Mouse (Mus musculus): Measurements from ENCODE around the gene Tcp11. TPM values are rescaled to one million over a fixed set of nuclear protein-coding genes. Genes with fewer than 3 reads are reported as not detected.

Gene Tcp11
- total and polyA plus RNA-seq, 2 experiments from 2014 or later = 0.15 TPM; not detected in 1

DNA sequence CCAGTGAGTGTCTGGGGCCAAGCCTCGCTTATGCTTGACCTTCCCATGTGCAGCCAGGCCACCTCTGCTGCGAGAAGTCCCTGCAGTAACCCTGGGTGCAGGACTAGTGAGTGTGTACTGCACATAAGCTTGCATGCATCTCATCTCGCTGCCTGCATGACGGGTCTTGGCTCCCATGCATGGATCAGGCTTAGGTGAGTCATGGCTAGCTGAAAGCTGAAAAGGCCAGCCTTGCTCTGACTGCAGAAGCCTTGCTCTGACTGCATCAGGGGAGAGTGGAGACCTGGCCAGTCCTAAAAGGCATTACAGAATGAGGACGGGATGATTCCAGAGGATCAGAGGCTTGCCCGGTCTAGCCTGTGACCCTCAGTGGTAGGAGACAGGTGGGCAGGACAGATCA is 53.2 kb downstream of the Tcp11 start:
- H3K9me3 ChIP-seq (replicated peaks; ENCODE audit: control insufficient read depth, low read length) = no peaks in the 10 kb centered on the region
- H3K4me2 ChIP-seq (ENCODE audit: low read depth, low read length) = no peak overlapping the region
- H3K27me3 ChIP-seq (ENCODE audit: control insufficient read depth, insufficient read depth, low read length) = no peaks in the 10 kb centered on the region
- WGBS = 88% methylated on average over 6 of the region's 6 CpGs
- no peak overlapping the region for H3K27ac ChIP-seq (ENCODE audit: low read depth)
- ATAC-seq (ENCODE audit: insufficient read depth, low read depth) (no peak), DNase-seq (ENCODE audit: low spot score) (no peak)
- H3K36me3 ChIP-seq (replicated peaks; ENCODE audit: control insufficient read depth, insufficient read depth, low read length) = no peaks in the 10 kb centered on the region
- no peak overlapping the region for H3K9ac ChIP-seq (replicated peaks; ENCODE audit: low read depth, low read length)
- H3K4me3 ChIP-seq (ENCODE audit: low read depth, low read length) = no peak overlapping the region
- H3K4me1 ChIP-seq (ENCODE audit: control insufficient read depth, insufficient read depth) = peaks cover 32% of the 10 kb centered on the region
- TF ChIP-seq EP300 (IDR thresholded peaks at IDR 0.05; ENCODE audit: low read depth) (no peak), CTCF (IDR thresholded peaks at IDR 0.05; ENCODE audit: low read depth) (no peak)

DNA sequence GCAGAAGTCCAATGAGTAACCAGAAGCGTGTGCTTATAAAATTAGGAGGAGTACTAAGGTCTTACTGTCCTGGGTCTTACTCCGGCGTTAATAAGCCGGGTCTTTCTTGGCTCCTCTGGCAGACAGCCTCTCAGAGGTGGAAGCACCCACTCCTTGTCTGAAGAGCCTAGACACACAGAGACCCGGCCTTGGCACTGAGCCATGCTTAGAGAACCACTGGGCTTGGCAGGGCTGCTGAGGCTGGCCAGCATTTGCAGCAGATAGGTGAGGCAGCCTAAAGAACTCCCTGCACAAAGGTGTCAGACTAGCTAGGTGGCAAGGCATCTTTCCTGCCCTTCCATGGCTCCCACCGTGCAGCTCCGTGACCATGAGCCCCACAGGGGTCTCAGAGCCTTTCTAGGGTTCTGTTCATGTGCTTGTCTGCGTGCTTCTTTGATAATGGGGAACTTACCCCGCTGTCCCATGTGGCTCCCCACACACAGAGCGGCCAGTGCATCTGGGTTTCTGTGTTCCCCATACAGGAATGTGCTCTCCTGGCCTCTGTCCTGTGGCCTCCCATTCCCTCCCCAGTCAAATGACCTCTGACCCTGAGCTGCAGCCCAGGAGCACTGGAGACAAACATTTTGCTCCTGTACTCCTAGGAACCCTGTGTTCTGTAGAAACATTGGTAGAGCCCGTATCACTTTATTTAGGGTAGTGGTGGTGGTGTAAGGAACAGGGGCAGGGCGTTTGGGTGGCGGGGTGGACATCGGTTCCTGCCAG is 54.1 kb downstream of the Tcp11 start:
- DNase-seq (ENCODE audit: low spot score) = no peak
- H3K9me3 ChIP-seq (replicated peaks; ENCODE audit: control insufficient read depth, low read length) = no peaks in the 10 kb centered on the region
- 56% methylated on average over 14 of the region's 14 CpGs for WGBS
- H3K9ac ChIP-seq (replicated peaks; ENCODE audit: low read depth, low read length) = no peak overlapping the region
- H3K27me3 ChIP-seq (ENCODE audit: control insufficient read depth, insufficient read depth, low read length) = no peaks in the 10 kb centered on the region
- H3K36me3 ChIP-seq (replicated peaks; ENCODE audit: control insufficient read depth, insufficient read depth, low read length) = no peaks in the 10 kb centered on the region
- TF ChIP-seq CTCF (IDR thresholded peaks at IDR 0.05; ENCODE audit: low read depth) (no peak), EP300 (IDR thresholded peaks at IDR 0.05; ENCODE audit: low read depth) (no peak)
- H3K4me1 ChIP-seq (ENCODE audit: control insufficient read depth, insufficient read depth) = peaks cover 38% of the 10 kb centered on the region
- H3K4me2 ChIP-seq (ENCODE audit: low read depth, low read length) = no peak overlapping the region
- no peak overlapping the region for H3K4me3 ChIP-seq (ENCODE audit: low read depth, low read length)
- peak overlapping the region; percentile 64 for H3K27ac ChIP-seq (ENCODE audit: low read depth)
- 0 out of 2 replicates have a peak, but pooled peaks have one; percentile 14 for ATAC-seq (ENCODE audit: insufficient read depth, low read depth)

- 27% methylated on average over 5 of the region's 5 CpGs for WGBS
- H3K27ac ChIP-seq (ENCODE audit: low read depth) = peak overlapping the region; percentile 64
- no peak for TF ChIP-seq CTCF (IDR thresholded peaks at IDR 0.05; ENCODE audit: low read depth)
- no peak for TF ChIP-seq EP300 (IDR thresholded peaks at IDR 0.05; ENCODE audit: low read depth)
- H3K27me3 ChIP-seq (ENCODE audit: control insufficient read depth, insufficient read depth, low read length) = no peaks in the 10 kb centered on the region
- ATAC-seq (ENCODE audit: insufficient read depth, low read depth) (peak; percentile 28; the same call in 1 of the 2 replicates), DNase-seq (ENCODE audit: low spot score) (no peak)
- peaks cover 45% of the 10 kb centered on the region for H3K4me1 ChIP-seq (ENCODE audit: control insufficient read depth, insufficient read depth)
- H3K4me3 ChIP-seq (ENCODE audit: low read depth, low read length) = no peak overlapping the region
- H3K4me2 ChIP-seq (ENCODE audit: low read depth, low read length) = no peak overlapping the region
- no peak overlapping the region for H3K9ac ChIP-seq (replicated peaks; ENCODE audit: low read depth, low read length)
- no peaks in the 10 kb centered on the region for H3K9me3 ChIP-seq (replicated peaks; ENCODE audit: control insufficient read depth, low read length)
- H3K36me3 ChIP-seq (replicated peaks; ENCODE audit: control insufficient read depth, insufficient read depth, low read length) = no peaks in the 10 kb centered on the region
Observed at GRCm38 (mm10) chr17:28025541-28025961, 54.9 kb downstream of the Tcp11 start.

DNA sequence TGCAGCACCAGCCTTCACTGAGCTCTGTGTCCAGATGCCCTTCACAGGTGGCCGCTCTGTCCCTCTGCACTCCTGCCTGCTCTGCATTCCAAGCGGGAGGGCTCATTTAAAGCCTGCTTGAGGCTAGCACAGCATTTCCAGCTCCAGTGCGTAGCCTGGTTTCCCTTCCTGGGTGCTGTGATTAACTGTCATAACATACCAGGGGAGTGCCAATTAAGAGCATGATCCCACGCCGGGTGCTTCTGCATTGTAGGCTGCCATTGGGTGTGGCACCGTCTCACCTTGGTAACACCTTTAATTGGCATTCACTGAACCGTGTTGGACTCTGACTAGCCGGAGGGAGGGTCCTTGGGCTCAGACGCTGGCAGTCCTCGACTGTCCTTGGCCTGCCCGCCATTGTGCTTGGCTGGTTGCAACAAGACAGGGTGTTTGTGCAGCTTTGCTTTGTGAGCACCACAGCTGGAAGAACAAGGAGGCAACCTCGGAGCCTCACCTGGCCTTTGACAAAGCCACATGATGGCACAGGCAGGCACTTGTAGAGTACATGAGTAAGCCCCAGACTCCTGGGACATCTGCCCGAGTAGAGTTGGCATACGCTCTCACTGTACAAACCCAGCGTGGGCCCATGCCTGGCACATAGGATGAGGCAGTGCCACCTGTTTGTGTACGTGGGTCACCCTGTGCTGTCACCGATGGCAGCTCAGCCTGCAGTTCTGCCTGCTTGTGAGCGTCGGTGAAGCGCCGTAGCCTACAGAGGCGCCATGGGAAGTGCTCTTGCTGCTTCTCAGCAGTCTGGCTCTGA is 57.4 kb downstream of the Tcp11 start:
- no peak; the same call in 1 of the 2 replicates for ATAC-seq (ENCODE audit: insufficient read depth, low read depth)
- no peak for DNase-seq (ENCODE audit: low spot score)
- Histone ChIP-seq H3K4me2 (ENCODE audit: low read depth, low read length) (no peak overlapping the region), H3K27me3 (ENCODE audit: control insufficient read depth, insufficient read depth, low read length) (no peaks in the 10 kb centered on the region), H3K4me3 (ENCODE audit: low read depth, low read length) (no peak overlapping the region), H3K27ac (ENCODE audit: low read depth) (0 out of 2 replicates have a peak overlapping the region, but pooled peaks have one; percentile 58), H3K36me3 (replicated peaks; ENCODE audit: control insufficient read depth, insufficient read depth, low read length) (no peaks in the 10 kb centered on the region), H3K9ac (replicated peaks; ENCODE audit: low read depth, low read length) (no peak overlapping the region), H3K4me1 (ENCODE audit: control insufficient read depth, insufficient read depth) (peaks cover 65% of the 10 kb centered on the region), H3K9me3 (replicated peaks; ENCODE audit: control insufficient read depth, low read length) (no peaks in the 10 kb centered on the region)
- no peak for TF ChIP-seq EP300 (IDR thresholded peaks at IDR 0.05; ENCODE audit: low read depth)
- TF ChIP-seq CTCF (IDR thresholded peaks at IDR 0.05; ENCODE audit: low read depth) = no peak
- WGBS = 79% methylated on average over 22 of the region's 22 CpGs

DNA sequence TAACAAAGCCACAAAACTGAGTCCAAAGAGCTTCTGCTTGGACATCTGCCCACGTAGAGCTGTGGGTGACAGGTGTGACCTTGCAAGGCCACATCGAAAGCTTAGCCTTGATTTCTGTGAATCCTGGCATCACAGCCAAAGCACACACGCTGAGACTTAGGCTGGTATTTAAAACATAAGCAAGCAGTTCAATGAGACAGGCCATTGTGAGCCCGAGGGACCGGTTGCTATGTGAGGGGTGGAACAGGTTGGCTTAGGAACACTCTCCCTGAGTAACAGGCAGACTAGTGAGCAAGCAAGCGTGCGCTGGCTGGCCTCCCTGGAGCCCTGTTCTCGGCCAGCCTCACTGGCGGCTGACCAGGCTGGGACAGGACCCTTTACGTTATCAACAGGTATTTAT is 58.5 kb downstream of the Tcp11 start:
- DNase-seq (ENCODE audit: low spot score) = no peak
- Histone ChIP-seq H3K4me3 (ENCODE audit: low read depth, low read length) (no peak overlapping the region), H3K9ac (replicated peaks; ENCODE audit: low read depth, low read length) (no peak overlapping the region), H3K4me2 (ENCODE audit: low read depth, low read length) (no peak overlapping the region), H3K9me3 (replicated peaks; ENCODE audit: control insufficient read depth, low read length) (no peaks in the 10 kb centered on the region), H3K36me3 (replicated peaks; ENCODE audit: control insufficient read depth, insufficient read depth, low read length) (no peaks in the 10 kb centered on the region), H3K27me3 (ENCODE audit: control insufficient read depth, insufficient read depth, low read length) (no peaks in the 10 kb centered on the region), H3K4me1 (ENCODE audit: control insufficient read depth, insufficient read depth) (peaks cover 66% of the 10 kb centered on the region), H3K27ac (ENCODE audit: low read depth) (peak overlapping the region; percentile 58; the same call in 1 of the 2 replicates)
- WGBS = 36% methylated on average over 10 of the region's 10 CpGs
- peak; percentile 14; the same call in 1 of the 2 replicates for ATAC-seq (ENCODE audit: insufficient read depth, low read depth)
- no peak for TF ChIP-seq EP300 (IDR thresholded peaks at IDR 0.05; ENCODE audit: low read depth)

Data from heart, postnatal 0 days (tissue).